Mouse (Mus musculus): ENCODE data around the gene Nrsn2. TPM values are rescaled to one million over a fixed set of nuclear protein-coding genes. Genes with fewer than 3 reads are reported as not detected.
A peak's percentile ranks its signal among the peaks of the same experiment; 100 is the strongest.

The Nrsn2 gene
- polyA plus RNA-seq, 1 experiment from 2014 or later, result 12.5 TPM

DNA sequence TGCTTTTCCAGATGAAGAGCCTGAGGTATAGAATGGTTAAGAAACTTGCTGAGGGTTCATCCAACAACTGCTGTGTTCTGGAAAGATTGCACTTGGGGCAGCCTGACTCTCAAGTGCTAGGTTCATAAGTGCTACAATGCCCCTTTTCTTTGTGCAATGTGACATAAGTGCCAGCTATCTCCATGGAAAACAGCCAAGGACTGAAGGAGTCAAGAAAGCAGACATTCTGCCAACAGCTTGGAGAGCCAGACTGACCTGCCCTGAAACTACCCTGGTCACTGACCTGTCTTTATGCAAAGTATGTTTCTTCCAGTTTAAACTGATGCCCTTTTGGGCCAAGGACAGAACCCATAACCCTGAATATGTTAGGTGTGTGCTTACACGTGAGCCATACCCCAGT lies 39.6 kb downstream of the Nrsn2 start:
- H3K4me2 ChIP-seq (replicated peaks), result no peak overlapping the region
- peaks cover 10% of the 10 kb centered on the region for H3K27me3 ChIP-seq
- 82% methylated on average over 1 of the region's 1 CpGs for WGBS
- no peak overlapping the region for H3K4me3 ChIP-seq
- H3K9me3 ChIP-seq, result no peaks in the 10 kb centered on the region
- no peak for ATAC-seq (ENCODE audit: low FRiP score, low read depth)
- no peaks in the 10 kb centered on the region for H3K4me1 ChIP-seq
- H3K9ac ChIP-seq (replicated peaks), result no peak overlapping the region
- H3K27ac ChIP-seq (replicated peaks), result no peak overlapping the region
- no peaks in the 10 kb centered on the region for H3K36me3 ChIP-seq

- no peak for ATAC-seq (ENCODE audit: low FRiP score, low read depth)
- Histone ChIP-seq H3K4me3 (no peak overlapping the region), H3K27ac (replicated peaks) (no peak overlapping the region), H3K9ac (replicated peaks) (0 out of 2 replicates have a peak overlapping the region, but pooled peaks have one; percentile 12), H3K9me3 (no peaks in the 10 kb centered on the region), H3K27me3 (peaks cover 10% of the 10 kb centered on the region), H3K36me3 (no peaks in the 10 kb centered on the region), H3K4me2 (replicated peaks) (no peak overlapping the region), H3K4me1 (peaks cover 15% of the 10 kb centered on the region)
- WGBS, result 46% methylated on average over 11 of the region's 11 CpGs
Observed at GRCm38 (mm10) chr2:152335289-152335820, 41.1 kb downstream of the Nrsn2 start.

- WGBS, result 63% methylated on average over 4 of the region's 4 CpGs
- no peak overlapping the region for H3K27ac ChIP-seq (replicated peaks)
- peaks cover 13% of the 10 kb centered on the region for H3K36me3 ChIP-seq
- peaks cover 10% of the 10 kb centered on the region for H3K27me3 ChIP-seq
- no peak overlapping the region for H3K9ac ChIP-seq (replicated peaks)
- no peak overlapping the region for H3K4me2 ChIP-seq (replicated peaks)
- no peaks in the 10 kb centered on the region for H3K9me3 ChIP-seq
- H3K4me1 ChIP-seq, result peaks cover 17% of the 10 kb centered on the region
- no peak overlapping the region for H3K4me3 ChIP-seq
- no peak for ATAC-seq (ENCODE audit: low FRiP score, low read depth)
Observed at GRCm38 (mm10) chr2:152333345-152334006, 43.0 kb downstream of the Nrsn2 start.

GRCm38 (mm10) chr2:152332101-152332825 lies 44.2 kb downstream of the Nrsn2 start, which contains the start of gene Rbck1:
TSS of gene Rbck1 (minus strand) at chr2:152332653.
- H3K27me3 ChIP-seq, result peaks cover 10% of the 10 kb centered on the region
- no peaks in the 10 kb centered on the region for H3K9me3 ChIP-seq
- peak within 1 kb of the TSS; percentile 77 for H3K4me2 ChIP-seq (replicated peaks)
- H3K27ac ChIP-seq (replicated peaks), result peak within 1 kb of the TSS; percentile 87
- peak within 1 kb of the TSS; percentile 83 for H3K4me3 ChIP-seq
- ATAC-seq (ENCODE audit: low FRiP score, low read depth), result peak; percentile 98
- H3K36me3 ChIP-seq, result peaks cover 24% of the 10 kb centered on the region
- peaks cover 17% of the 10 kb centered on the region for H3K4me1 ChIP-seq
- under 1% methylated on average over 51 of the region's 54 CpGs for WGBS
- H3K9ac ChIP-seq (replicated peaks), result peak within 1 kb of the TSS; percentile 91

GRCm38 (mm10) chr2:152330858-152331423 lies 45.5 kb downstream of the Nrsn2 start:
- Histone ChIP-seq H3K27ac (replicated peaks) (no peak overlapping the region), H3K27me3 (peaks cover 7% of the 10 kb centered on the region), H3K9ac (replicated peaks) (peak overlapping the region; percentile 11; the same call in 1 of the 2 replicates), H3K36me3 (peaks cover 37% of the 10 kb centered on the region), H3K9me3 (no peaks in the 10 kb centered on the region), H3K4me1 (peaks cover 17% of the 10 kb centered on the region), H3K4me2 (replicated peaks) (peak overlapping the region; percentile 77), H3K4me3 (peak overlapping the region; percentile 83)
- WGBS, result 76% methylated on average over 7 of the region's 7 CpGs
- ATAC-seq (ENCODE audit: low FRiP score, low read depth), result no peak

- Histone ChIP-seq H3K36me3 (peaks cover 67% of the 10 kb centered on the region), H3K27ac (replicated peaks) (no peak overlapping the region), H3K4me3 (no peak overlapping the region), H3K9me3 (no peaks in the 10 kb centered on the region), H3K9ac (replicated peaks) (no peak overlapping the region), H3K4me2 (replicated peaks) (no peak overlapping the region), H3K4me1 (peaks cover 17% of the 10 kb centered on the region), H3K27me3 (no peaks in the 10 kb centered on the region)
- no peak for ATAC-seq (ENCODE audit: low FRiP score, low read depth)
- 80% methylated on average over 5 of the region's 5 CpGs for WGBS
Observed at GRCm38 (mm10) chr2:152327980-152328379, 48.5 kb downstream of the Nrsn2 start.

- Histone ChIP-seq H3K27me3 (no peaks in the 10 kb centered on the region), H3K4me3 (no peak overlapping the region), H3K4me1 (peaks cover 15% of the 10 kb centered on the region), H3K4me2 (replicated peaks) (no peak overlapping the region), H3K9ac (replicated peaks) (no peak overlapping the region), H3K27ac (replicated peaks) (no peak overlapping the region), H3K9me3 (no peaks in the 10 kb centered on the region), H3K36me3 (peaks cover 80% of the 10 kb centered on the region)
- WGBS, result 90% methylated on average over 8 of the region's 8 CpGs
- ATAC-seq (ENCODE audit: low FRiP score, low read depth), result no peak
Observed at GRCm38 (mm10) chr2:152326654-152327053, 49.8 kb downstream of the Nrsn2 start.

GRCm38 (mm10) chr2:152326157-152326556 lies 50.3 kb downstream of the Nrsn2 start:
- Histone ChIP-seq H3K27me3 (no peaks in the 10 kb centered on the region), H3K4me1 (peaks cover 10% of the 10 kb centered on the region), H3K4me3 (no peak overlapping the region), H3K9ac (replicated peaks) (no peak overlapping the region), H3K9me3 (no peaks in the 10 kb centered on the region), H3K4me2 (replicated peaks) (no peak overlapping the region), H3K27ac (replicated peaks) (no peak overlapping the region), H3K36me3 (peaks cover 85% of the 10 kb centered on the region)
- WGBS, result 93% methylated on average over 13 of the region's 13 CpGs
- ATAC-seq (ENCODE audit: low FRiP score, low read depth), result no peak

GRCm38 (mm10) chr2:152324842-152325241 lies 51.6 kb downstream of the Nrsn2 start:
- WGBS, result 91% methylated on average over 3 of the region's 3 CpGs
- H3K27me3 ChIP-seq, result no peaks in the 10 kb centered on the region
- H3K27ac ChIP-seq (replicated peaks), result no peak overlapping the region
- no peak overlapping the region for H3K4me2 ChIP-seq (replicated peaks)
- no peak overlapping the region for H3K4me3 ChIP-seq
- H3K9ac ChIP-seq (replicated peaks), result no peak overlapping the region
- H3K9me3 ChIP-seq, result no peaks in the 10 kb centered on the region
- peaks cover 97% of the 10 kb centered on the region for H3K36me3 ChIP-seq
- no peaks in the 10 kb centered on the region for H3K4me1 ChIP-seq
- ATAC-seq (ENCODE audit: low FRiP score, low read depth), result no peak

GRCm38 (mm10) chr2:152323971-152324370 lies 52.5 kb downstream of the Nrsn2 start:
- 96% methylated on average over 14 of the region's 14 CpGs for WGBS
- no peak for ATAC-seq (ENCODE audit: low FRiP score, low read depth)

DNA sequence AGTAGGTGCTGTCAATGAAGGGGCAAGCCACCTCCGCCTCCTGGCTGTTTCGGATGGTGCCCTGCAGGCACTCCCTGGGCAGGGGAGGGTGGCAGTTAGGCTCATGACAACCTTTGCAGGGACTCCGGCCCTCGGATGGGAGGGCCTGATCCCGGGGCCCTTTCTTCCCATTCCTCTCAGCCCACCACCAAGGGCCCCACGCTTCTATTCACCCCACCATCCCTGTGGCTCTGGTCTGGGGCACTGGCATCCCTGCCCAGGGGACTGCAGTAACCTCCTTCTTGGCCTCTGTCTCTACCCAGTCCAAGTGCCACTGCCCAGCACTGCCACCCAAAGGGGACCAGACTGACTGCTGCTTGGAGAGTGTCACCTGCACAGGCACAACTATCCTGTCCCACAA lies 54.2 kb downstream of the Nrsn2 start:
- no peak overlapping the region for H3K4me2 ChIP-seq (replicated peaks)
- no peak overlapping the region for H3K4me3 ChIP-seq
- 89% methylated on average over 6 of the region's 6 CpGs for WGBS
- ATAC-seq (ENCODE audit: low FRiP score, low read depth), result no peak
- peaks cover 96% of the 10 kb centered on the region for H3K36me3 ChIP-seq
- H3K27ac ChIP-seq (replicated peaks), result no peak overlapping the region
- no peaks in the 10 kb centered on the region for H3K4me1 ChIP-seq
- H3K27me3 ChIP-seq, result no peaks in the 10 kb centered on the region
- H3K9me3 ChIP-seq, result no peaks in the 10 kb centered on the region
- no peak overlapping the region for H3K9ac ChIP-seq (replicated peaks)

More at GRCm38 (mm10) chr2:152323971-152324370, 52.5 kb downstream of the Nrsn2 start:
- Histone ChIP-seq H3K4me1 (no peaks in the 10 kb centered on the region), H3K27me3 (no peaks in the 10 kb centered on the region), H3K27ac (replicated peaks) (no peak overlapping the region), H3K9me3 (no peaks in the 10 kb centered on the region), H3K36me3 (peaks cover 97% of the 10 kb centered on the region), H3K4me2 (replicated peaks) (no peak overlapping the region), H3K9ac (replicated peaks) (no peak overlapping the region), H3K4me3 (no peak overlapping the region)

GRCm38 (mm10) chr2:152321558-152321957 lies 54.9 kb downstream of the Nrsn2 start:
- H3K4me3 ChIP-seq, result no peak overlapping the region
- 92% methylated on average over 5 of the region's 5 CpGs for WGBS
- no peak for ATAC-seq (ENCODE audit: low FRiP score, low read depth)
- no peak overlapping the region for H3K9ac ChIP-seq (replicated peaks)
- H3K9me3 ChIP-seq, result no peaks in the 10 kb centered on the region
- H3K4me1 ChIP-seq, result no peaks in the 10 kb centered on the region
- H3K36me3 ChIP-seq, result peaks cover 95% of the 10 kb centered on the region
- no peak overlapping the region for H3K4me2 ChIP-seq (replicated peaks)
- no peak overlapping the region for H3K27ac ChIP-seq (replicated peaks)
- H3K27me3 ChIP-seq, result no peaks in the 10 kb centered on the region
